Mouse (Mus musculus) midbrain, embryonic 14.5 days (tissue): Measurements from ENCODE around the gene Olfr414. TPM values are rescaled to one million over a fixed set of nuclear protein-coding genes. Genes with fewer than 3 reads are reported as not detected.

Experiments
- ATAC-seq: fragments of 200-750 bp; cut with Nextera tagmentation; 2 replicates; pipeline ENCODE4 v1.8.0; 2017; ENCODE audit warnings: moderate number of reproducible peaks, moderate library complexity; ENCODE audit not compliant: low FRiP score, low TSS enrichment
- DNase-seq: peaks from one replicate; pipeline ENCODE4 v3.0.0-alpha.2; 2015
- H3K27ac ChIP-seq: fragments of 300-500 bp; sonication (generic); replicated peaks from 2 replicates; pipeline ENCODE4 v1.5.1; 2014; ENCODE audit warnings: mild to moderate bottlenecking, low read depth, low read length, moderate library complexity
- H3K27me3 ChIP-seq: fragments of 300-500 bp; sonication (generic); 2 replicates; pipeline ENCODE4 v1.6.1; 2014; ENCODE audit warnings: low read length, control low read depth, mixed read lengths; ENCODE audit not compliant: control insufficient read depth, insufficient read depth
- H3K36me3 ChIP-seq: fragments of 300-500 bp; sonication (generic); 2 replicates; pipeline ENCODE4 v1.6.1; 2014; ENCODE audit warnings: low read length, control low read depth; ENCODE audit not compliant: control insufficient read depth, insufficient read depth
- H3K4me1 ChIP-seq: fragments of 300-500 bp; sonication (generic); 2 replicates; pipeline ENCODE4 v1.6.1; 2014; ENCODE audit warnings: mild to moderate bottlenecking, antibody characterized with exemption, low read length, control low read depth; ENCODE audit not compliant: control insufficient read depth, insufficient read depth
- H3K4me2 ChIP-seq: fragments of 300-500 bp; sonication (generic); 2 replicates; pipeline ENCODE4 v1.6.1; 2014; ENCODE audit warnings: mild to moderate bottlenecking, low read length, moderate library complexity
- H3K4me3 ChIP-seq: fragments of 300-500 bp; sonication (generic); replicated peaks from 2 replicates; pipeline ENCODE4 v1.5.1; 2014; ENCODE audit warnings: low read depth, low read length
- H3K9ac ChIP-seq: fragments of 300-500 bp; sonication (generic); replicated peaks from 2 replicates; pipeline ENCODE4 v1.6.1; 2014; ENCODE audit warnings: mild to moderate bottlenecking, low read length, moderate library complexity
- H3K9me3 ChIP-seq: fragments of 300-500 bp; sonication (generic); 2 replicates; pipeline ENCODE4 v1.6.1; 2016; ENCODE audit warnings: low read length, control low read depth, mixed read lengths; ENCODE audit not compliant: control insufficient read depth
- whole genome bisulfite sequencing: fragments of 180-500 bp; shearing (Covaris S2); extraction: QIAGEN DNeasy Blood & Tissue Kit; methylation state at CpG from one replicate; pipeline ENCODE4 v1.1.7; 2014; 5-methylcytosine and 5-hydroxymethylcytosine counted together
- polyA plus RNA-seq: library from polyadenylated mRNA; unstranded; fragments of >200 nt; fragmentation: Nextera tagmentation; extraction: Ambion mirVana; gene quantifications from 2 replicates; pipeline ENCODE4 v1.2.1, GENCODE M21; 2014

The Olfr414 gene
- polyA plus RNA-seq, result not detected in 2 replicates

DNA sequence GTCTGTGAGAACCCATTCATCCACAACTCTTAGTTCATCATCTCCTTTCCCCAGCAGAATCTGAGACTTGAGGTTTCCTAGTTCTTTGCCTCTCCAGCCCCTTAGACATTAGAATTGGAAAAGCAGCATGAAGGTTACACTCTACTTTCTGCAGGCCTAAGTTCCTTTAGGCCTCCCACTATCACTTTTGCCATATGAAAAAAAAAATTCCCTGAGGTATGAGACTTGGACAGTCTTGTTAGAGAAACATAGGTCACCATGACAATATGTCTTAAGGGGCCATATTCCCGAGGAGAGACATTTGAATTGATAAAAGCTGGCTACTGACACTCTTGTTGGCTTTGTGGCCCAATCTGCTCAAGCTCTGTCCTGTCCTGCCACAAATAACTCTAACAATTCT lies at the start of gene Olfr414:
Gene Olfr414 (plus strand): TSS at position 301 of the 400 bp plus-strand sequence.
- DNase-seq (no peak), ATAC-seq (no peak)
- Histone ChIP-seq H3K27ac (no peak within 1 kb of the TSS), H3K27me3 (no peaks in the 10 kb centered on the region), H3K4me3 (no peak within 1 kb of the TSS), H3K9ac (no peak within 1 kb of the TSS), H3K4me2 (no peak within 1 kb of the TSS), H3K9me3 (no peaks in the 10 kb centered on the region), H3K4me1 (no peaks in the 10 kb centered on the region), H3K36me3 (no peaks in the 10 kb centered on the region)
- WGBS, result 75% methylated on average over 1 of the region's 1 CpGs

GRCm38 (mm10) chr1:174390746-174391145 lies 33.1 kb upstream of the Olfr414 start, which contains the start of gene Olfr248:
Gene Olfr248 (plus strand): TSS chr1:174391046.
- ATAC-seq, result no peak
- Histone ChIP-seq H3K36me3 (no peaks in the 10 kb centered on the region), H3K4me3 (no peak within 1 kb of the TSS), H3K27ac (no peak within 1 kb of the TSS), H3K4me2 (no peak within 1 kb of the TSS), H3K4me1 (no peaks in the 10 kb centered on the region), H3K9me3 (no peaks in the 10 kb centered on the region), H3K27me3 (no peaks in the 10 kb centered on the region), H3K9ac (no peak within 1 kb of the TSS)
- WGBS, result 93% methylated on average over 2 of the region's 2 CpGs
- no peak for DNase-seq

DNA sequence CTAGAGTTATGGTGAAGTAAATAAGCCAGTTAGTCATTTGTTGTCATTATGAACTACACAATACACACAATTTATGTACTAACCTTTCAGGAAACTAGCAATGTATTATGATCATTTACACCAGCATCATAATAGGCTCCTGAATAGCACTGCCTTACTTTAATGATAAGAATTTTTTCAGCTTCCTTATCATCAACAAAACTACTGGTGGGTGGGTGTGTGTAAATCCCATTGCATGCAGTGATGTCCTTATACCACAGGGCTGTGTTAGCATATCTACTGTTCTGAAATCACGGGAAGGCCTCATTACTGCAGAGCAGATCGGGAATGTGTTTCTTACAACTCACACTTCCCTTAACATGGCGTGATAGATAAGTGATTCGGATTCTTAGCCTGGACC lies 905 bp upstream of the Olfr414 start:
- Histone ChIP-seq H3K9ac (no peak overlapping the region), H3K4me2 (no peak overlapping the region), H3K27me3 (no peaks in the 10 kb centered on the region), H3K4me3 (no peak overlapping the region), H3K36me3 (no peaks in the 10 kb centered on the region), H3K9me3 (no peaks in the 10 kb centered on the region), H3K27ac (no peak overlapping the region), H3K4me1 (no peaks in the 10 kb centered on the region)
- ATAC-seq (no peak), DNase-seq (no peak)
- 88% methylated on average over 4 of the region's 4 CpGs for WGBS

DNA sequence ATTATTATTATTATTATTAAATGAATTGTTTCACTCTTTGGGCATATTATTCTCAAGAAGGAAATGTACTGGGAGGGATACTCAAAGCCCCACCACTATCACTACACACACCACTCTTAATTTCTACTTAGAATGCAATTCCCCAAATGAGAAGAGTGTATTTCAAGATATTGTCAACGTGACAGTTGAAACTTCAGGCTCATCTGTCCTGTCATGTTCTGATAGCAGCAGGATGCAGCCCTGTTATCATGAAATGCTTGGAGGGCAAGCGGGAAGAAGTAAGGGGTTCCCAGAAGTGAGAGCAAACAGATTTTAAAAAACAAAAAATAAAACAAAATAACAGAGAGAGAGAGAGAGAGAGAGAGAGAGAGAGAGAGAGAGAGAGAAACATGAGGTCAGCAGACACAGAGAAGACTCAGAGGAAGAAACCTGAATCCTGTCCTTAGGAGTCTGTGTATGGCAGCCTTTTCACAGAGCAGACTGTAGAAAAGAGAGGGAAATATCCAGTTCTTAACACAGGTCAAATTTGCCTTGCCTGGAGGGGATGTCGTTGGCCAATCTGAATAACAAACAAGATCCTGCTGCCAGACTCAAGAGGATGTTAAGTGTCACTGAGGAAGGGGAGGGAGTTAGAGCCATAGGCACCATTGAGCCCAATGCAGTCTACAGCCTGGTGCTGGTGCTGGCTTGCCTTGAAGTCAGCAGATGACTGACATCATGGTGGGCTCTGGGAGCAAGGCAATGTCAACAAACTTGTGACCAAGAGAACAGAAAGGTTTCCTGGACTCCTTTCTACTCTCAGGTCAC lies 2.5 kb downstream of the Olfr414 start:
- WGBS, result 61% methylated on average over 3 of the region's 3 CpGs
- Histone ChIP-seq H3K4me3 (no peak overlapping the region), H3K4me1 (no peaks in the 10 kb centered on the region), H3K9me3 (no peaks in the 10 kb centered on the region), H3K27ac (no peak overlapping the region), H3K27me3 (no peaks in the 10 kb centered on the region), H3K4me2 (no peak overlapping the region), H3K9ac (no peak overlapping the region), H3K36me3 (no peaks in the 10 kb centered on the region)
- ATAC-seq (no peak), DNase-seq (no peak)

DNA sequence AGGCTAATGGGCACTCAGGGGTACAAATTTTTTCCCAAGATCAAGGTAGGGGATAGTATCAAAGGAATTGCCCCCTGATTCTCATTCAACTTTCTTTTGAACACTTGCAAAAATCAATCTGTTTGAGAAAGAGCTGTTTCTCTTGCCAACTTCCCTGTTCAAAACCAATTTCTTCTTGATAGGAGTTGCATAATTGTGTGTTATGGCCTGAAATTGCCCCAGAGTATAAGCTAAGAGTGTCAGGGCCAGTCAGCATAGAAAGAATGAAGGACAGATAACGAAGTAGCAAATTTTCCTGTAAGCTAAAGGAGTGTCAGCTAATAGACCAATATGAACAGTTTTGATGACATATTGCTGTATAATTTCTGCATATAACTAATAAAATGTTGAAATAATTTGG lies 3.5 kb downstream of the Olfr414 start:
- Histone ChIP-seq H3K4me2 (no peak overlapping the region), H3K4me3 (no peak overlapping the region), H3K4me1 (no peaks in the 10 kb centered on the region), H3K36me3 (no peaks in the 10 kb centered on the region), H3K27ac (no peak overlapping the region), H3K27me3 (no peaks in the 10 kb centered on the region), H3K9ac (no peak overlapping the region), H3K9me3 (no peaks in the 10 kb centered on the region)
- DNase-seq (no peak), ATAC-seq (no peak)
- 84% methylated on average over 1 of the region's 1 CpGs for WGBS

DNA sequence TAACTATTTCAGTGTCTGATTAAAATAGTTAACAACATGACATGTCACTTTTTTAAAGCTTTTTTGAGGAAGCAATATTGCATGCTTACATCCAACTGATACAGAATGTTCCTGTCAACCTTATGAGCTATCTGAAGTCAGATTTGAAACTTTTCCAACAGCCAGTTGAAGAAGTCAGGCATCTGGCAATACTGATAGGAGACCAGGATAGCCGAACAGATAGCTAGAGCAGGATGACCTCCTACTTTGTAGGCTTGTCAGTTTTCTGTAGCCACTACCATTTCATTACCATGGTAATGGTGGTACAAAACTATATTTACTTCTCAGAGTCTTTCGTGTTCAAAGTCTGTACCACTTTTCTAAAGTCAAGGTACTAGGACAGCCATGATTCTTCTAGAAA lies 4.5 kb downstream of the Olfr414 start:
- no peak overlapping the region for H3K27ac ChIP-seq
- WGBS, result 95% methylated on average over 2 of the region's 2 CpGs
- no peak overlapping the region for H3K9ac ChIP-seq
- DNase-seq, result no peak
- no peak overlapping the region for H3K4me3 ChIP-seq
- H3K4me2 ChIP-seq, result no peak overlapping the region
- no peaks in the 10 kb centered on the region for H3K27me3 ChIP-seq
- no peaks in the 10 kb centered on the region for H3K36me3 ChIP-seq
- no peaks in the 10 kb centered on the region for H3K9me3 ChIP-seq
- no peak for ATAC-seq
- no peaks in the 10 kb centered on the region for H3K4me1 ChIP-seq

DNA sequence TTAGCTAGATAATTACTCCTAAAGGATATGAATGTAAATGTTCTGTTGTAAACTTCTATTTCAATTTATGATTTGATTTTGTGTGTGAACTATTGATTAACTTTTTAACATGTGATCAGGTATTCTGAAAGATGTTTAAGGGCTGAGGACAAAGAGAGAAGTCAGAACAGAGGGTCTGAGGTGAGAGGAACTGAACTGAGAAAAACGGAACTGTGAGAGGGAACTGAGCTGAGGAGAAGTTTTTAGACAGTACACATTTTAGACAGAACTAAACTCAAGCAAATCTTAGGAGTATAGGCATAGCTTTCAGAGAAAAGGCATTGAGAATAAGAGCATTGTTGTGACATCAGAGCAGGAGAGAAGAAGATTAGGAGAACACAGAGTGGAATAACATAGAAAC lies 10.3 kb downstream of the Olfr414 start:
- H3K4me3 ChIP-seq, result no peak overlapping the region
- H3K4me2 ChIP-seq, result no peak overlapping the region
- no peaks in the 10 kb centered on the region for H3K4me1 ChIP-seq
- ATAC-seq (no peak), DNase-seq (no peak)
- no peak overlapping the region for H3K9ac ChIP-seq
- H3K27ac ChIP-seq, result no peak overlapping the region
- 70% methylated on average over 1 of the region's 1 CpGs for WGBS
- H3K9me3 ChIP-seq, result no peaks in the 10 kb centered on the region
- H3K36me3 ChIP-seq, result no peaks in the 10 kb centered on the region
- H3K27me3 ChIP-seq, result no peaks in the 10 kb centered on the region

DNA sequence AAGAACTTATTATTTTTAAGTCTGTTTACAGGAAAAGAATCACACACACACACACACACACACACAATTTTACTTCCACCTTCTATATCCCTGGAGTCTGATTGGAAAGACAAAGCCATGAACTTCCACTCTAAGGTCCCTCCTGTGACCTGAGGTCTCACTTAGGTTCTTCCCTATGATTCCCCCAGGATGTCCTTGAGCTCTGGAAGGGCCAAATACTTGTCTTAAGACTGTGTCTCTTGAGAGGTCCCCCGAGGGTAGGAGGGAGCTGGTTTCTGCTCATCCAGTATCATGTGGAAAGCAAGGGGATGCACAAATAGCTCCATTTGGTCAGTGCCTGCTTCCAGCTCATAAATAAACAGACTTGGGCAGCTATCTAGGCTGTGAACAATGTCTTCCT lies 17.9 kb downstream of the Olfr414 start, which contains the start of gene Olfr220:
Gene Olfr220 (plus strand): TSS at position 301 of the 400 bp plus-strand sequence.
- ATAC-seq, result no peak
- WGBS, result 77% methylated on average over 1 of the region's 1 CpGs

DNA sequence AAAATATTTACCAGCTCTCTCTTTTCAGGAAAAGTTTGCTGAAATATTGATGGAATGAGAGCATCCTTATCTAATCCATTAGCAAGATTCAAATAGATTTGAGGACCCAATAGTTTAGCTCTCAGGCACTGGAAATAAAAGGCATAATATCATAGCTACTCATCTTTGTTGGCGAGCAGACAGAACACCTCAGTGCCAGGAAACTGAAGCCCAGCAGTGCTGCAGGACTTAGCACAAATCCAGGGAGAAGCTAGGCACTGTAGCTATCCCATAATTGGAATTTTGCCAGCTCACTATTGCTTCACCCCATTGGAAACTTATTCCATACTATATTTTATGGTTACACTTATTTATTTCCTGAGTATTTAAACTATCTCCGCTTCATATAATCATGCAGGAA lies 31.2 kb downstream of the Olfr414 start:
- H3K36me3 ChIP-seq, result no peaks in the 10 kb centered on the region
- H3K9me3 ChIP-seq, result no peaks in the 10 kb centered on the region
- no peak overlapping the region for H3K4me2 ChIP-seq
- 87% methylated on average over 2 of the region's 2 CpGs for WGBS
- H3K4me1 ChIP-seq, result no peaks in the 10 kb centered on the region
- no peaks in the 10 kb centered on the region for H3K27me3 ChIP-seq
- DNase-seq (no peak), ATAC-seq (no peak)
- no peak overlapping the region for H3K9ac ChIP-seq
- no peak overlapping the region for H3K4me3 ChIP-seq
- no peak overlapping the region for H3K27ac ChIP-seq

More for the DNA sequence above, 17.9 kb downstream of the Olfr414 start, which contains the start of gene Olfr220:
- DNase-seq, result no peak
- Histone ChIP-seq H3K9me3 (no peaks in the 10 kb centered on the region), H3K27me3 (no peaks in the 10 kb centered on the region), H3K27ac (no peak within 1 kb of the TSS), H3K4me2 (no peak within 1 kb of the TSS), H3K4me3 (no peak within 1 kb of the TSS), H3K4me1 (no peaks in the 10 kb centered on the region), H3K36me3 (no peaks in the 10 kb centered on the region), H3K9ac (no peak within 1 kb of the TSS)
